Mouse (Mus musculus): ENCODE measurements around the gene Cenpv. TPM values are rescaled to one million over a fixed set of nuclear protein-coding genes. Genes with fewer than 3 reads are reported as not detected.

The Cenpv gene
- polyA plus RNA-seq, 1 experiment from 2014 or later = 9.8 TPM

- H3K4me1 ChIP-seq (ENCODE audit: insufficient read depth) = peaks cover 25% of the 10 kb centered on the region
- peak within 1 kb of the TSS; percentile 94 for H3K4me2 ChIP-seq (ENCODE audit: low read depth, low read length)
- peak within 1 kb of the TSS; percentile 87 for H3K9ac ChIP-seq (replicated peaks)
- H3K27ac ChIP-seq (ENCODE audit: low read depth) = peak within 1 kb of the TSS; percentile 99
- peaks cover 24% of the 10 kb centered on the region for H3K36me3 ChIP-seq (replicated peaks; ENCODE audit: insufficient read depth, low read length)
- DNase-seq = peak; percentile 99
- H3K4me3 ChIP-seq (ENCODE audit: low read depth, low read length) = peak within 1 kb of the TSS; percentile 85
- TF ChIP-seq CTCF (IDR thresholded peaks at IDR 0.05; ENCODE audit: low read depth) = no peak
- TF ChIP-seq EP300 (IDR thresholded peaks at IDR 0.05; ENCODE audit: low read depth) = no peak
- peak; percentile 92 for ATAC-seq
- WGBS (ENCODE audit: insufficient replicate concordance) = under 1% methylated on average over 40 of the region's 40 CpGs
- H3K27me3 ChIP-seq (ENCODE audit: insufficient read depth, low read length) = no peaks in the 10 kb centered on the region
- H3K9me3 ChIP-seq (ENCODE audit: low read length) = no peaks in the 10 kb centered on the region
These were observed 11.7 kb upstream of the Cenpv start, which contains the start of gene Ubb for GRCm38 (mm10) chr11:62550727-62551225. TSS of gene Ubb (plus strand) at chr11:62551171.

- Histone ChIP-seq H3K4me2 (ENCODE audit: low read depth, low read length) (peak overlapping the region; percentile 94), H3K4me3 (ENCODE audit: low read depth, low read length) (peak overlapping the region; percentile 85), H3K9ac (replicated peaks) (peak overlapping the region; percentile 87), H3K27me3 (ENCODE audit: insufficient read depth, low read length) (no peaks in the 10 kb centered on the region), H3K27ac (ENCODE audit: low read depth) (peak overlapping the region; percentile 99), H3K9me3 (ENCODE audit: low read length) (no peaks in the 10 kb centered on the region), H3K36me3 (replicated peaks; ENCODE audit: insufficient read depth, low read length) (peaks cover 21% of the 10 kb centered on the region), H3K4me1 (ENCODE audit: insufficient read depth) (peaks cover 25% of the 10 kb centered on the region)
- peak; percentile 75 for DNase-seq
- no peak for TF ChIP-seq CTCF (IDR thresholded peaks at IDR 0.05; ENCODE audit: low read depth)
- TF ChIP-seq EP300 (IDR thresholded peaks at IDR 0.05; ENCODE audit: low read depth) = peak; percentile 82
- WGBS (ENCODE audit: insufficient replicate concordance) = under 1% methylated on average over 11 of the region's 11 CpGs
- peak; percentile 63 for ATAC-seq
These were observed 11.2 kb upstream of the Cenpv start for GRCm38 (mm10) chr11:62550227-62550685.

- Histone ChIP-seq H3K4me1 (ENCODE audit: insufficient read depth) (peaks cover 22% of the 10 kb centered on the region), H3K9me3 (ENCODE audit: low read length) (no peaks in the 10 kb centered on the region), H3K4me2 (ENCODE audit: low read depth, low read length) (peak overlapping the region; percentile 94), H3K27ac (ENCODE audit: low read depth) (peak overlapping the region; percentile 99), H3K9ac (replicated peaks) (peak overlapping the region; percentile 87), H3K27me3 (ENCODE audit: insufficient read depth, low read length) (no peaks in the 10 kb centered on the region), H3K4me3 (ENCODE audit: low read depth, low read length) (peak overlapping the region; percentile 85), H3K36me3 (replicated peaks; ENCODE audit: insufficient read depth, low read length) (peaks cover 19% of the 10 kb centered on the region)
- ATAC-seq (peak; percentile 23), DNase-seq (peak; percentile 68)
- TF ChIP-seq EP300 (IDR thresholded peaks at IDR 0.05; ENCODE audit: low read depth) = no peak
- no peak for TF ChIP-seq CTCF (IDR thresholded peaks at IDR 0.05; ENCODE audit: low read depth)
- 10% methylated on average over 5 of the region's 5 CpGs for WGBS (ENCODE audit: insufficient replicate concordance)
These were observed 10.7 kb upstream of the Cenpv start for GRCm38 (mm10) chr11:62549782-62550181.

GRCm38 (mm10) chr11:62543991-62544390 lies 4.9 kb upstream of the Cenpv start:
- DNase-seq (no peak), ATAC-seq (no peak)
- no peak overlapping the region for H3K27ac ChIP-seq (ENCODE audit: low read depth)
- no peak overlapping the region for H3K4me3 ChIP-seq (ENCODE audit: low read depth, low read length)
- no peak overlapping the region for H3K4me2 ChIP-seq (ENCODE audit: low read depth, low read length)
- H3K27me3 ChIP-seq (ENCODE audit: insufficient read depth, low read length) = no peaks in the 10 kb centered on the region
- no peak overlapping the region for H3K9ac ChIP-seq (replicated peaks)
- TF ChIP-seq EP300 (IDR thresholded peaks at IDR 0.05; ENCODE audit: low read depth) (no peak), CTCF (IDR thresholded peaks at IDR 0.05; ENCODE audit: low read depth) (no peak)
- H3K9me3 ChIP-seq (ENCODE audit: low read length) = no peaks in the 10 kb centered on the region
- WGBS (ENCODE audit: insufficient replicate concordance) = 72% methylated on average over 3 of the region's 3 CpGs
- H3K36me3 ChIP-seq (replicated peaks; ENCODE audit: insufficient read depth, low read length) = no peaks in the 10 kb centered on the region
- H3K4me1 ChIP-seq (ENCODE audit: insufficient read depth) = peaks cover 6% of the 10 kb centered on the region

- no peak overlapping the region for H3K27ac ChIP-seq (ENCODE audit: low read depth)
- no peaks in the 10 kb centered on the region for H3K27me3 ChIP-seq (ENCODE audit: insufficient read depth, low read length)
- WGBS (ENCODE audit: insufficient replicate concordance) = 69% methylated on average over 8 of the region's 8 CpGs
- no peak overlapping the region for H3K4me2 ChIP-seq (ENCODE audit: low read depth, low read length)
- no peak overlapping the region for H3K4me3 ChIP-seq (ENCODE audit: low read depth, low read length)
- ATAC-seq (no peak), DNase-seq (no peak)
- no peaks in the 10 kb centered on the region for H3K36me3 ChIP-seq (replicated peaks; ENCODE audit: insufficient read depth, low read length)
- H3K9me3 ChIP-seq (ENCODE audit: low read length) = no peaks in the 10 kb centered on the region
- peaks cover 10% of the 10 kb centered on the region for H3K4me1 ChIP-seq (ENCODE audit: insufficient read depth)
- H3K9ac ChIP-seq (replicated peaks) = no peak overlapping the region
- TF ChIP-seq EP300 (IDR thresholded peaks at IDR 0.05; ENCODE audit: low read depth) (no peak), CTCF (IDR thresholded peaks at IDR 0.05; ENCODE audit: low read depth) (no peak)
These were observed 2.5 kb upstream of the Cenpv start for GRCm38 (mm10) chr11:62541581-62541980.

- Histone ChIP-seq H3K36me3 (replicated peaks; ENCODE audit: insufficient read depth, low read length) (no peaks in the 10 kb centered on the region), H3K4me2 (ENCODE audit: low read depth, low read length) (no peak overlapping the region), H3K27ac (ENCODE audit: low read depth) (no peak overlapping the region), H3K9me3 (ENCODE audit: low read length) (no peaks in the 10 kb centered on the region), H3K9ac (replicated peaks) (no peak overlapping the region), H3K27me3 (ENCODE audit: insufficient read depth, low read length) (no peaks in the 10 kb centered on the region), H3K4me3 (ENCODE audit: low read depth, low read length) (no peak overlapping the region), H3K4me1 (ENCODE audit: insufficient read depth) (peaks cover 10% of the 10 kb centered on the region)
- ATAC-seq (no peak), DNase-seq (no peak)
- TF ChIP-seq CTCF (IDR thresholded peaks at IDR 0.05; ENCODE audit: low read depth) (no peak), EP300 (IDR thresholded peaks at IDR 0.05; ENCODE audit: low read depth) (no peak)
- WGBS (ENCODE audit: insufficient replicate concordance) = 57% methylated on average over 2 of the region's 2 CpGs
These were observed 1.9 kb upstream of the Cenpv start for GRCm38 (mm10) chr11:62540969-62541368.
